Mouse (Mus musculus): ENCODE results near the gene Tpgs1. TPM values are rescaled to one million over a fixed set of nuclear protein-coding genes. Genes with fewer than 3 reads are reported as not detected.

Tpgs1 gene
- polyA plus RNA-seq, 1 experiment = 138 TPM

DNA sequence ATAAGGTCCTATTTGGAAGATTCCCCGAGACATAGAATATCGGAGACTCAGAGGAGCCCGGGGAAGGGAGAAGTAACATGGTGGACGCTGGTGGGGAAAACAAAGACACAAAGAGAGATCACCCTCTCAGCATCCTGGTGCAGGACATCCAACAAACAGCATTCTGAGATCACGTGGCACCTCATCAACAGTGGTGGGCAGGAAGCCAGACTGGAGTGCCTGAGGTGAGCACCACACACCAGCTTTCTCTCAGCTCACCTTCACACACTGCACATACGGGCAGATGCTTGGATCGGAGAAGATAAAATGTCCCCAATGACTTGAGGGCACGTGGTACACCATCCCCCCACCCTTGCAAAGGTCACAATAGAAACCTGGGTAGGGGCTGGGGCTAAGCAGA lies 32.9 kb upstream of the Tpgs1 start:
- 79% methylated on average over 8 of the region's 8 CpGs for WGBS

DNA sequence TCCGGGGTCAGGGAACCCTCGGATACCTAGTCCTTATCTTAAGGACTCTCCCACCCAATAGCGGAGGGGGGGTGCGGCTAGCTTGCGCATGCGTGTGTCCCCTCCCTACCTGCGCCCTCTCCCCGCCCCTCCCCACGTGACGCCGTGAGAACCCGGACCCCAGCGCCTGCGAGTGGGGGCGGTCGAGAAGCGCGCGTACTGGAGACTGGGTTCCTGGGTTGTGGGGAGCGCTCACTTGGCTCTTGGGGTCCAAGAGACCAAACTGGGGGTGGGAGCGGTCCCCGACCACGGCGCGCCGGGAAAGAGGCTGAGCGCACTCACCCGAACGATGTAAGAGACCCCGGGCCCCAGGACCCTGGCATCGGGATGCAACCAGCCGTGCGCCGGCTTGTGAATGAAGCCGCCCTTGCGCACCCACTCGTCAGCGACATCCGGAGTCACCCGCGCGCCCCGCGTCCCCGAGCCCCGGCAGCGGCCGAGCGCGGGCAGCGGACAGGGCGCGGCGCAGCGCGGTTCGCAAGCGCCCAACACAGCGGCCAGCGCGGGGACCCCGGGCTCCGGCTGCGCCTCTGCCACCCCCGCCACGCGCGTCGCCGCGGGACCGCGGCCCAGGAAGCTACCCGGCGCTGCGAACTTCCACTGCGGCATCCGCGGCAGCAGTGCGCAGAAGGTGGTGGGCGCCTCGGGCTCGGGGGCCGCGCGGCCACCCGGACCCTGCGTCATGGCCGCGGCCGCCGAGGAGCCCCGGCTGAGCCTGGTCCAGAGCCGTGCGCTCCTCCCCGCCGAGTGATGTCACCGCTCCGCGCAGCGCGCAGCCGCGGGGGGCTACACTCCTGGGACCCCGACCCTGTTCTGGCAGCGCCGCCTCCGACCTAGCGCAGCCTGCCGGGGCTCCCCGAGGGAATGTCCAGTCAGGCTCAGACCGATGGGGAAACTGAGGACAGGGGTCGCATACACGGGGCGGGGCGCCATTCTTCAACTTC lies 31.8 kb upstream of the Tpgs1 start, which contains the start of gene Shc2:
Gene Shc2, minus strand, starts transcription at position 791 of the 983 bp plus-strand sequence.
- no peaks in the 10 kb centered on the region for H3K4me1 ChIP-seq (ENCODE audit: control insufficient read depth, insufficient read depth, insufficient read length, low read length)
- peak within 1 kb of the TSS; percentile 55 for H3K4me3 ChIP-seq (ENCODE audit: low read depth, low read length)
- H3K27me3 ChIP-seq (ENCODE audit: control insufficient read depth, insufficient read depth, low read length) = peaks cover 30% of the 10 kb centered on the region
- H3K27ac ChIP-seq (ENCODE audit: insufficient read depth, low read depth, low read length) = no peak within 1 kb of the TSS
- 2% methylated on average over 116 of the region's 116 CpGs for WGBS
- TF ChIP-seq CTCF (IDR thresholded peaks at IDR 0.05; ENCODE audit: extremely low read depth, insufficient read length, insufficient replicate concordance, low read depth, low read length) = no peak
- no peak for TF ChIP-seq POLR2A (IDR thresholded peaks at IDR 0.05; ENCODE audit: low read depth, low read length)
- no peaks in the 10 kb centered on the region for H3K36me3 ChIP-seq (ENCODE audit: control insufficient read depth, insufficient read depth, low read length)

More for the DNA sequence above, 32.9 kb upstream of the Tpgs1 start:
- TF ChIP-seq CTCF (IDR thresholded peaks at IDR 0.05; ENCODE audit: extremely low read depth, insufficient read length, insufficient replicate concordance, low read depth, low read length) = no peak
- TF ChIP-seq POLR2A (IDR thresholded peaks at IDR 0.05; ENCODE audit: low read depth, low read length) = no peak
- H3K27ac ChIP-seq (ENCODE audit: insufficient read depth, low read depth, low read length) = no peak overlapping the region
- H3K4me3 ChIP-seq (ENCODE audit: low read depth, low read length) = no peak overlapping the region
- no peaks in the 10 kb centered on the region for H3K36me3 ChIP-seq (ENCODE audit: control insufficient read depth, insufficient read depth, low read length)
- H3K27me3 ChIP-seq (ENCODE audit: control insufficient read depth, insufficient read depth, low read length) = peaks cover 30% of the 10 kb centered on the region
- no peaks in the 10 kb centered on the region for H3K4me1 ChIP-seq (ENCODE audit: control insufficient read depth, insufficient read depth, insufficient read length, low read length)

DNA sequence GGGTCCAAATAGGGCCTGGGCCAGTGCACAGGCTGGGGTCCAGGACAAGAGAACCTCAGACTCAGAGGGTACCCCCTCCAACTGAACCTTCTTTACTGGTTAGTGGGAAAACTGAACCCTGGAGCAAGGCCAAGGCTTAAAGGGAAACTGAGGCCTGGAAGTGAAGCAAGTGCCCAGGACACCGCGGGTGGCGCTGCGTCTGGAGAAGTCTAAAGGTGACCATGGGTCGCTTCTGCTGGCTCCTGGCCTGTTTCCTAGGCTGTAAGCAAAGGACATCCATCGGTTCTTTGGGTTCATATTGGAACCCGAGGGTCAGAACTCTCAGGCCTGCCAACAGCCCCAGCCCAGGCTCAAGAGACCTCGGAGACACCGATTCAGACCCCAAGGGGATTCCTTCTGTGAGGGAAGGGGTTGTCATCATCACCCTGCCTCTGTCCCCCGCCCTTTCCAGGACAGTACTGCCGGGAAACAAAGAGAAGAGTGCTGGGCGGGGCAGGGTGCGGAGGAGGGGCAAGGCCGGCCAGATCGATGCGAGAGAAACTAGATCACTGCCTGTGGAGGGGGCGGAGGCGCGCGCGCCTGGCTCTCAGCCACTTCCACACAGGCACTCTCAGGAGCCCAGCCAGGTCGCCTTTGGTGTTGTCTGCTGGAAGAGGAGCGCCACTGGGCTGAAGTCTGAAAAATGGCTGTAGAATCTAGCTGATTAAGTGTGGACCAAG lies 30.5 kb upstream of the Tpgs1 start:
- no peaks in the 10 kb centered on the region for H3K4me1 ChIP-seq (ENCODE audit: control insufficient read depth, insufficient read depth, insufficient read length, low read length)
- H3K27me3 ChIP-seq (ENCODE audit: control insufficient read depth, insufficient read depth, low read length) = peaks cover 30% of the 10 kb centered on the region
- peak overlapping the region; percentile 17; the same call in 1 of the 2 replicates for H3K4me3 ChIP-seq (ENCODE audit: low read depth, low read length)
- no peak overlapping the region for H3K27ac ChIP-seq (ENCODE audit: insufficient read depth, low read depth, low read length)
- 8% methylated on average over 23 of the region's 23 CpGs for WGBS
- no peak for TF ChIP-seq CTCF (IDR thresholded peaks at IDR 0.05; ENCODE audit: extremely low read depth, insufficient read length, insufficient replicate concordance, low read depth, low read length)
- no peaks in the 10 kb centered on the region for H3K36me3 ChIP-seq (ENCODE audit: control insufficient read depth, insufficient read depth, low read length)

DNA sequence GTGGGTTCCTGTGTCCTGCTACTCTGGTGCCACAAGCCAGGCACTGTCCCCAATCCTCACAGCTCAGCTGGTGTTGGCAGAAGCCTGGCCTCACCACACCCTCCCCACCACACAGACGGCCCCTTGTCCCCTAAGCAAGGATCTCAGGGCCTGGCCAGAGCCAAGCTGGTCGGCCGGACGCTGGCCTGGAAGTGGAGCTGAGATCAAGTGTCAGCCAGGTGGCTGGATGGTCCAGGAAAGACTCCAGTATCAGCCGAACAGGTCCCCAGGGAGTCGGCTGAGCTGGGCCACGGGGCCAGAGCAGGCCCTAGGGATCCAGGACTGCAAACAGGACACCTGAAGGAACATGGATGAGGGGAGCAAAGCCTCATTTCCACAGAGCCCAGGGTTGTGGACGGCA lies 23.5 kb upstream of the Tpgs1 start, which contains the start of gene Odf3l2:
Gene Odf3l2, minus strand, starts transcription at position 28 of the 400 bp plus-strand sequence.
- WGBS = 70% methylated on average over 8 of the region's 8 CpGs
- no peaks in the 10 kb centered on the region for H3K4me1 ChIP-seq (ENCODE audit: control insufficient read depth, insufficient read depth, insufficient read length, low read length)
- no peaks in the 10 kb centered on the region for H3K27me3 ChIP-seq (ENCODE audit: control insufficient read depth, insufficient read depth, low read length)
- no peaks in the 10 kb centered on the region for H3K36me3 ChIP-seq (ENCODE audit: control insufficient read depth, insufficient read depth, low read length)
- no peak within 1 kb of the TSS for H3K4me3 ChIP-seq (ENCODE audit: low read depth, low read length)
- TF ChIP-seq POLR2A (IDR thresholded peaks at IDR 0.05; ENCODE audit: low read depth, low read length) (no peak), CTCF (IDR thresholded peaks at IDR 0.05; ENCODE audit: extremely low read depth, insufficient read length, insufficient replicate concordance, low read depth, low read length) (no peak)
- no peak within 1 kb of the TSS for H3K27ac ChIP-seq (ENCODE audit: insufficient read depth, low read depth, low read length)

DNA sequence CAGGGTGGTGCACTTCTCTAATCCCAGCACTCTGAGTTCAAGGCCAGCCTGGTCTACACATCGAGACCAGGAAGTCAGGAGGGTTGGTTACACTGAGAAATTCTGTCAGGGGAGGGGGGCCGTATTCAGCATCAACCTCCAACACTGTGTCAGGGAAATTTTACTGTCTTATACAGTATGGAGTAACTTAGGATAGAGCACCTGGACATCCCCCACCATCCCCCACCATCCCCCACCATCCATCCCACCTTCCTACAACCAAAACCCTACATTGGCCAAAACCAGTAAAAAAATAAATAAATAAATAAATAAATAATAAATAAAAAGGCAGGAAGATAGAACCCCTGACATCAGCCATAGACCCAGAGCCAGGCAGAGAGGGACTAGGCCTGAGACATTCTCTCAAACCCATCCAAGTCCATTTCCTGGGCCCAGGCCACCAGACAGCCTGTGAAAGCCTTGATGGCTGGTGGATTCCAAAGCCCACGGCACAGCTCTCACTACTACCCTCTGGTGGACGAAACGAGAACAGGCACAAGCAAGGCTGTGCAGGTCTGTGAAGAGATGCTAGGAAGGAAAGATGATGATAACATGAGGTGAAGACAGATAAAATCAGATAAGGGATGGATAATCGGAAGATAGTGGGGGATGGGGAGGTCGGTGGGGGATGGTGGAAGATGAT lies 20.0 kb upstream of the Tpgs1 start:
- 27% methylated on average over 7 of the region's 7 CpGs for WGBS
- Histone ChIP-seq H3K27me3 (ENCODE audit: control insufficient read depth, insufficient read depth, low read length) (no peaks in the 10 kb centered on the region), H3K4me1 (ENCODE audit: control insufficient read depth, insufficient read depth, insufficient read length, low read length) (no peaks in the 10 kb centered on the region), H3K4me3 (ENCODE audit: low read depth, low read length) (no peak overlapping the region), H3K36me3 (ENCODE audit: control insufficient read depth, insufficient read depth, low read length) (no peaks in the 10 kb centered on the region), H3K27ac (ENCODE audit: insufficient read depth, low read depth, low read length) (no peak overlapping the region)
- no peak for TF ChIP-seq POLR2A (IDR thresholded peaks at IDR 0.05; ENCODE audit: low read depth, low read length)
- peak; percentile 89; the same call in 1 of the 2 replicates for TF ChIP-seq CTCF (IDR thresholded peaks at IDR 0.05; ENCODE audit: extremely low read depth, insufficient read length, insufficient replicate concordance, low read depth, low read length)

DNA sequence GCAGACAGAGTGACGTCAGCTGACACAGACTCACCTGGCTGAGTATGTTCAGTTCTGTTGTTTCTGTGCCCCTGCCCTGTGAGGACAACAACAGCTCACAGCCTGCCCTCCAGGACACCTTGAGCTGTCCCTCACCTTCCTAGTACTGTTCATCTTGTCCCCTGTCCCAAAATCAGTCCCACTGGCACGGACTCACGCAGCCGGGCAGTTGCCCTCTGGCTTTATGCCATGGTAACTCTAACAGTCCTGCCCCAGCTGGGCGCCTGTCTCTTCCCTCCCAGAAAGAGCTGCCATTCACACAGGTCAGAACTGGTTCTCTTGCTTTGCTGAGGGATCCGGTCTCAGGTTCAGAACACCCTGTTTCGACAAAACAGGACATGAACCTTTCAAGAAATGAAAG lies 16.4 kb upstream of the Tpgs1 start:
- Histone ChIP-seq H3K4me3 (ENCODE audit: low read depth, low read length) (no peak overlapping the region), H3K4me1 (ENCODE audit: control insufficient read depth, insufficient read depth, insufficient read length, low read length) (no peaks in the 10 kb centered on the region), H3K27me3 (ENCODE audit: control insufficient read depth, insufficient read depth, low read length) (no peaks in the 10 kb centered on the region), H3K27ac (ENCODE audit: insufficient read depth, low read depth, low read length) (no peak overlapping the region), H3K36me3 (ENCODE audit: control insufficient read depth, insufficient read depth, low read length) (no peaks in the 10 kb centered on the region)
- 67% methylated on average over 7 of the region's 7 CpGs for WGBS
- TF ChIP-seq POLR2A (IDR thresholded peaks at IDR 0.05; ENCODE audit: low read depth, low read length) (no peak), CTCF (IDR thresholded peaks at IDR 0.05; ENCODE audit: extremely low read depth, insufficient read length, insufficient replicate concordance, low read depth, low read length) (no peak)

Measured in small intestine, adult 2 months (tissue).